Mouse (Mus musculus) left cerebral cortex, adult 18-20 months (tissue): ENCODE measurements at regions not wholly inside any gene's neighbourhood (a gene's known extent, or its start where the extent isn't known, plus 50 kb on each side); places are given as distances from the start of the nearest gene placed in this dataset.
A peak's percentile ranks its signal among the peaks of the same experiment; 100 is the strongest.

Experiments used
- DNase-seq, 2 experiments: peaks; one replicate each; pipeline ENCODE4 v3.0.0; 2021 to 2022; ENCODE audit warnings: low spot score in 2 of 2, mixed read lengths in 1 of 2

DNA sequence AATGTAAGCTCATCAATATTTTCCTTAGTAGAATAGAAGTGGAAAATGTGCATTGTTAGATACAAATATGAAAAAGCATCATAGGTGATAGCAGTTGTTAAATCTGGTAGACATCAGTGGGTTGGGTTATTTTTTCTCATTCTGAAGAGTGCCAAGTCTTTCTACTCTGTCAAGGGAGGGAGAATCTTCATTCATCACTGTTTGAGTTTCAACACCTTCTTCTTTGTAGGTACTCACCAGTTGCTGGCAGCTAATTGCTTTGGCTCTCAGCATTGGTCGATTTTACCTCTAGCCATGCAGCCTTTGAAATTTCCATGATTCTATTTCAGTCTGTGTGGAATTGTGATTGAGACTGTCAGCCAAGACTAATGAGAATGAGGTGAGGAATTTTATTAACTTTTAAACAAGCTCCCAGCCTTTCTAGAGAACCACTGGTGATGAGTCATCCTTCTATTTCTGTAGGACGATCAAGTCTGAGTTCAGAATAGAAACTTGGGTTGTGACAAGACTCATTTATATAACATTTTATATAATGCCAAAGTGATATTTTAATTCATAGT lies 590.3 kb downstream of the Gabrg1 start:
- DNase-seq = peak in 1 of 2 experiments; percentile 26
